Mouse (Mus musculus): ENCODE data around the gene Ell. TPM values are rescaled to one million over a fixed set of nuclear protein-coding genes. Genes with fewer than 3 reads are reported as not detected.
A peak's percentile ranks its signal among the peaks of the same experiment; 100 is the strongest.

The Ell gene
- 9.2 and 14.3 TPM in 2 replicates for total RNA-seq (2017)

GRCm38 (mm10) chr8:70539077-70539813, at the start of gene Ell:
Ell (plus strand) TSS chr8:70539457.
- ATAC-seq (replicated peaks in 1 of 2; ENCODE audit: insufficient read depth in 1 of 2, low FRiP score in 2 of 2, low TSS enrichment in 1 of 2, low read depth in 1 of 2, poor library complexity in 2 of 2, severe bottlenecking in 2 of 2), result peak; percentile 75 to 78

DNA sequence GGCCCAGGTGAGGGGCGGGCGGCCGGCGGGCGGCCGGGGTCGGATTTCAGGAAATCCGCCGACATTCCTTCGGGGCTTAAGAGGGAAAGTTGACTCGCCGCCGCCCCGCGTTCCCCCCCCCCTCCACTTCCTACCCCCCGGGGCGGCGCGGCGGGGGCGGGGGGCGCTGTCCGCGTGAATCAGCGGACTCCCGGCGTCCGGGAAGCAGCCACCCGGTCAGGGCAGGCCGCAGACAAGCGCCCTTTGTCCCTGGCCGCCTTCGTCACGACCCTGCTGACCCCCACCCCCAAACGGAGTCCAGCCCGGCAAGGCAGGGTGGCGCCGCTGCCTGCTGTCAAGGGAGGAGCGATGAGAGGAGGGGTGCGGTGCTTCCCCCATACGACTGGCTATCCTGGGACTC, 49.7 kb upstream of the Ell start:
- ATAC-seq (replicated peaks in 1 of 2; ENCODE audit: insufficient read depth in 1 of 2, low FRiP score in 2 of 2, low TSS enrichment in 1 of 2, low read depth in 1 of 2, poor library complexity in 2 of 2, severe bottlenecking in 2 of 2), result no peak

DNA sequence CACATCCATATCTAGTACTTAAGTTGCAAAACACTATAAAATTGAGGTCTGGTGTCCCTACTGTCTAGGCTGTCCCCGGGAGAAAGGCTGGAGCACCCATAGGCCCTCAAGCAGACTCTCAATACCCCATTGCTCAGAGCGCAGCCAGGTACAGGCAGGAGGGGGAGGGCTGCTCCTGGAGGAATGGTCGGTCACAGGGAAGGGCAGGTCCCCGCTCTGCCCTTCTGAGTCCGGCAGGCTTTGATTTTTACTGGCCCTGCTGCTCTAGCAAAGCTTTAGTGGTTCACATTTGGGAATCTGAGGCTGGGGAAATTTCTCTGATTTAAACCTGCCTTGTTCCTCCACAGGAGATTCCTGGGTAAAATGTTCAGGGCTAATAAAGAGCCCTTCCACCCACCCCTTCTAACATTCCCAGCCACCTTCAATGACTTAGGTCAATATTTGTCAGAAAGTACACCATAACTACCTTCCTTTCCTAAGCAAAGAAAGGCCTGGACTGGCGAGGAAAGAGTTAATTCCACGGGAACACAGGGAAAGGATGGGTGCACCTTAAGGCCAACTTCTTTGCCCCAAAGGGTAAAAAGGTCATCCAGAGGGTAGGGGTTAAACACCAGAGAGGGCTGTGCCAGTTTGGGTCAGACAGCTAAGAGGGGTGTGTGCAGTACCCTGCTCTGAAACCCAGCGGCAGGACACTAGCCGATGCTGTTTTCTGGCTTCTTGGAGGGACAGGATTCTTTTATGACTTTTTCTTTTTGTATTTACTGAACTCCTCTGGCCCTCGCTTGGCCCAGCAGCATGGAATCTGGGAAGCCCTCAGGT, 49.0 kb upstream of the Ell start:
- ATAC-seq (replicated peaks in 1 of 2; ENCODE audit: insufficient read depth in 1 of 2, low FRiP score in 2 of 2, low TSS enrichment in 1 of 2, low read depth in 1 of 2, poor library complexity in 2 of 2, severe bottlenecking in 2 of 2), result 0 out of 4 replicates have a peak, but pooled peaks of 1 of the 2 experiments have one; percentile 4

- no peak for ATAC-seq (replicated peaks in 1 of 2; ENCODE audit: insufficient read depth in 1 of 2, low FRiP score in 2 of 2, low TSS enrichment in 1 of 2, low read depth in 1 of 2, poor library complexity in 2 of 2, severe bottlenecking in 2 of 2)
These were observed 48.3 kb upstream of the Ell start for GRCm38 (mm10) chr8:70490880-70491495.

DNA sequence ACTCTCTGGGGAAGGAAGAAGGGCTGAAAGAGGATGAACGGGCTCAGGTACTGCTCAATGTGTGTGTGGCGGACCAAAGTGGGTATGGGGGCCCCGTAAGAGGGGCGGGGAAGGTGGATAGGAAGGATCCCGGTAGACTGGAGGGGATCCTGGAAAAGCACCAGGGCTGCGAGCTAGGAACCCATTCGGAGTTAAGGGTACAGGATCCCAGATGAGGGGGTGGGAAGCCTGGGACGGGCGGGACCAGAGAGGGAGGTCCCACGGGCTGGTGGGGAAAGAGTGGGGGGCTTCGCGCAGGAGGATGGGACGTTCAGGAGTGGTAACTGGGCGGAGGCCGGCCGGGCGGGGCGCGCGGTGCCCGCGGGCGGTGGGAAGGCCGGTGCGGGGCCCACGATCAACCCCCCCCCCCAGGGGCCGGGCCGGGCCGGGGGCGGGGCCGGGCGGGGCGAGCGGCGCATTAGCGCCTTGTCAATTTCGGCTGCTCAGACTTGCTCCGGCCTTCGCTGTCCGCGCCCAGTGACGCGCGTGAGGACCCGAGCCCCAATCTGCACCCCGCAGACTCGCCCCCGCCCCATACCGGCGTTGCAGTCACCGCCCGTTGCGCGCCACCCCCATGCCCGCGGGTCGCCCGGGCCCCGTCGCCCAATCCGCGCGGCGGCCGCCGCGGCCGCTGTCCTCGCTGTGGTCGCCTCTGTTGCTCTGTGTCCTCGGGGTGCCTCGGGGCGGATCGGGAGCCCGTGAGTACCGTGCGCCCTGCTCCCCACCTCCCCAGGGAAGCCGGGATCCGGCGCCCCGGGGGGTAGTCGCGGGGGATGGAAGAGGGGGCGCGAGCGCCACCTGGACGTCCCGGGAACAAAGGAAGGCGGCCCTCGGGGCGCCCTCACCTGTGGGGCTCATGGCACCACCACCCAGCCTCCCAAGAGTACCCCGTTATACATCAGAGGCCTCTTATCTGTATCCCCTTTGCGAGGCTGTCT, 46.3 kb upstream of the Ell start, which contains the start of gene Crlf1:
Gene Crlf1, plus strand, starts transcription at position 495 of the 977 bp plus-strand sequence.
- no peak for ATAC-seq (replicated peaks in 1 of 2; ENCODE audit: insufficient read depth in 1 of 2, low FRiP score in 2 of 2, low TSS enrichment in 1 of 2, low read depth in 1 of 2, poor library complexity in 2 of 2, severe bottlenecking in 2 of 2)

DNA sequence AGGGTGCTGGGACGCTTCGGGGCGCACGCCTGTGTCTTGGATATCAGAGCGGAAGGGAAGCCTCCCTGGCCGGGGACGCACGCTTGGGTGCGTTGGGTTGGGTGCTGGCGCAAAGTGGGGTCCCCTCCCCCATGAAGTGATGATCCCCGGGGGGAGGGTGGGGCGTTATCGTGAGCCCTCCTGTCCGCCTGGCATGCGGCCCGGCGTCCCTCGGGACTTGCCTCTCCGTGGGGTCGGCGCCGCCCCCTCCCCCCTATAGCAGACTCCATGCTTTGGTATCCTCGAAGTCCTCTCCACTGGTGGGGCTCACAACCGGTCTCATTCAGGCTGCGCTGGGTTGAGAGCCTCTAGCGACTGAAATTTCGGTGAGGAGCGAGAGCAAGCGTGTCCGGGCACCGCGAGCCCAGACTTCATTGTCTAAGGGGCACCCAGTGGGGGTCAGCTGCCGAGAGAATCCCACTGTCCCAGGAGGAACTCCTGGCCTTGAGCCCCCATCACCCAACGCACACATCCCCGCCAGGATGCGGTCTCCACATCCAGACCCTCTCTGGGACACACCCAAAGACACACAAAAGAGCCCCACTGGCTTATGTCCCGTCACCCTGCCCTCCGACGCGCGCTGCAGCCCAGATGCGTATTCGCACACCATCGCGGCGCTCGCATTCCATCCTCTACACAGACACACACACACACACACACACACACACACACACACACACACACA, 45.4 kb upstream of the Ell start:
- ATAC-seq (replicated peaks in 1 of 2; ENCODE audit: insufficient read depth in 1 of 2, low FRiP score in 2 of 2, low TSS enrichment in 1 of 2, low read depth in 1 of 2, poor library complexity in 2 of 2, severe bottlenecking in 2 of 2), result 0 out of 4 replicates have a peak, but pooled peaks of 1 of the 2 experiments have one; percentile 5

- 0 out of 4 replicates have a peak, but pooled peaks of 1 of the 2 experiments have one; percentile 22 for ATAC-seq (replicated peaks in 1 of 2; ENCODE audit: insufficient read depth in 1 of 2, low FRiP score in 2 of 2, low TSS enrichment in 1 of 2, low read depth in 1 of 2, poor library complexity in 2 of 2, severe bottlenecking in 2 of 2)
These were observed 44.8 kb upstream of the Ell start for GRCm38 (mm10) chr8:70494416-70494945.

DNA sequence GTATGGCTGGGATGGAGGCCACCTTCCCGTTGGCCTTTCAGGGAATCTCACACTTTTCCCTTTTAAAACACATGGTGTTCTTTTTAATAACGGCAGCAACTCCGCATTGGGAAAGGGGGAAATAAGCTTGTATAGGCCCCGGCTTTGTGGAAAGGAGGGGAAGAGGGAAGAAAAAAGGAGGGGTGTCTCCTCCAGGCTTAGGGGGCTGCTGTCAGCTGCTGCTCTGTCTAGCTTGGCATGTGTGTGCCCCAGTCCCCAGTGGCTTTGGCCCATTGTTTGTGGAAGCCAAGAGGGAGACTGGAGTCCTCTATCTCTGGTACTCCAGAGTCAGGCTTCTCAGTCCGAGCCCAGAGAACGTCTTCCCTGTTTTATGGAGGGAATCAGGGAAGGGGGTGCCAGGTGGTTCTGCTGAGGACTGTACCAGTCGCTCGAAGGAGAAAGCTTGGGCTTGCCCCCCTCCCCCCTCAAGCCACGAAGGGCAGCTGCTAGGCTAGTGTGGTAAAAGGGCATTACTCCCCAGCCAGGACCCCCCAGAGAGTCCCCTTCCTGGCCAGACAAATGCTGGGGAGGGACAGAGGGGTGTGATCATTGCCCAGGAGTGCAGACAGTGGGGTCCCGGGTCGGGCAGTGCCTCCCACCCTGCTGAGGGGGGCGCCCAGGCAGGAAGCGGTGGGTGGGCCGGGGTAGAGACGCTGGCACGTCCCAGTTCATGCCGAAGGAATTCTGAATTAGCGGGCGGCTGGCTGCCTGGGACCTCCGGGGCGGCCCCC, 44.1 kb upstream of the Ell start:
- no peak for ATAC-seq (replicated peaks in 1 of 2; ENCODE audit: insufficient read depth in 1 of 2, low FRiP score in 2 of 2, low TSS enrichment in 1 of 2, low read depth in 1 of 2, poor library complexity in 2 of 2, severe bottlenecking in 2 of 2)

GRCm38 (mm10) chr8:70495771-70496062, 43.5 kb upstream of the Ell start:
- ATAC-seq (replicated peaks in 1 of 2; ENCODE audit: insufficient read depth in 1 of 2, low FRiP score in 2 of 2, low TSS enrichment in 1 of 2, low read depth in 1 of 2, poor library complexity in 2 of 2, severe bottlenecking in 2 of 2), result no peak

- ATAC-seq (replicated peaks in 1 of 2; ENCODE audit: insufficient read depth in 1 of 2, low FRiP score in 2 of 2, low TSS enrichment in 1 of 2, low read depth in 1 of 2, poor library complexity in 2 of 2, severe bottlenecking in 2 of 2), result peak; percentile 9 to 14; a peak in 1 of 4 replicates
These were observed 38.6 kb upstream of the Ell start for GRCm38 (mm10) chr8:70500386-70501301.

DNA sequence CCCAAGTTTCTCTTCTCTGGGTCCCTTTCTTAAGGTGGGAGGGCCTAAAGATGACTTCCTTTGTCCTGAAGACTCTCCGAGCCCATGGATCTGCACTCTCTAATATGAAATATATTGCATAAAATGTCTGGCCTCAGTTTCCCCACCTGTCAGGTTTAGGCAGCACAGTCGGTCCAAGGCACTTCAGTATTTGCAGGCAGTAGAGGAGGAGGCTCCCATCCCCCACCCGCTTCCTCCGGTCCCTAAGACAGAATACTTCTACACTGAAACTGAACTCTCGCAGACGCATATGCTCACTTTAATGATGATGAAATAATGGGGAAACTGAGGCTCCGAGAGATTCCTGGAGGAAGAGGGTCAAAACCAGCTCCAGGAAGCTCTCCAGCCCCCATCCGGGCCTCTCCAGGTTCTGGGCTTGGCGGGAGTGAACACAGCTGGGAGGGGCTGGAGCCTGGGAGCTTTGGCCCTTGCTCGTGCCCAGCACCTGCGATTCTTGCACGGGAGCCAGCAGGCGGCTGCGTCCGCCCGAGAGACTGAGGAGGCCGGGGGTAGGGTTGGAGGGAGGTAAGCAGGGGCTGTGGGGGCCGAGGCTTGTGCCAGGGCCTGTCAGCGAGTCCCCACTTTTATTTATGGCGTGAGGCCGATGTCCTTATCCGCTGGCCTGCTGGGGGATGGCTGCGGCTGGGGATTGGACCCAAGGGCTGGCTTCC, 37.3 kb upstream of the Ell start:
- no peak for ATAC-seq (replicated peaks in 1 of 2; ENCODE audit: insufficient read depth in 1 of 2, low FRiP score in 2 of 2, low TSS enrichment in 1 of 2, low read depth in 1 of 2, poor library complexity in 2 of 2, severe bottlenecking in 2 of 2)

DNA sequence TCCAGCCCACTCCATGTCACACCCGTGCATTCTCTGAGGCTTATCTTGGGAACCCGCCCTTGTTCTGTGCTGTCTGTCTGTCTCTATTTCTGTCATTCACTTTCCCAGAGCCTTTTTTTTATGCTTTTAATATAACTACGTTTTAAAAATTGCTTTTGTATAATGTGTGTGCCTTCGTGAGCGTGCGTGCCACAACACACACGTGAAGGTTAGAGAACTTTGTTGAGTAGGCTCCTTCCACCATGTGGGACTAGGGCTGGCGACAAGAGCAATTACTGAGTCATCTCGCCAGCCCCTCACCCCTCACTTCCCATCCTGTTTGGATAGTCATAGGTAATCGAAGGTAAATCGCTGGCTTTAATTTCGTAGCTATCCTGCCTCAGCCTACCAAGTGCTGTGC, 36.7 kb upstream of the Ell start:
- no peak for ATAC-seq (replicated peaks in 1 of 2; ENCODE audit: insufficient read depth in 1 of 2, low FRiP score in 2 of 2, low TSS enrichment in 1 of 2, low read depth in 1 of 2, poor library complexity in 2 of 2, severe bottlenecking in 2 of 2)

DNA sequence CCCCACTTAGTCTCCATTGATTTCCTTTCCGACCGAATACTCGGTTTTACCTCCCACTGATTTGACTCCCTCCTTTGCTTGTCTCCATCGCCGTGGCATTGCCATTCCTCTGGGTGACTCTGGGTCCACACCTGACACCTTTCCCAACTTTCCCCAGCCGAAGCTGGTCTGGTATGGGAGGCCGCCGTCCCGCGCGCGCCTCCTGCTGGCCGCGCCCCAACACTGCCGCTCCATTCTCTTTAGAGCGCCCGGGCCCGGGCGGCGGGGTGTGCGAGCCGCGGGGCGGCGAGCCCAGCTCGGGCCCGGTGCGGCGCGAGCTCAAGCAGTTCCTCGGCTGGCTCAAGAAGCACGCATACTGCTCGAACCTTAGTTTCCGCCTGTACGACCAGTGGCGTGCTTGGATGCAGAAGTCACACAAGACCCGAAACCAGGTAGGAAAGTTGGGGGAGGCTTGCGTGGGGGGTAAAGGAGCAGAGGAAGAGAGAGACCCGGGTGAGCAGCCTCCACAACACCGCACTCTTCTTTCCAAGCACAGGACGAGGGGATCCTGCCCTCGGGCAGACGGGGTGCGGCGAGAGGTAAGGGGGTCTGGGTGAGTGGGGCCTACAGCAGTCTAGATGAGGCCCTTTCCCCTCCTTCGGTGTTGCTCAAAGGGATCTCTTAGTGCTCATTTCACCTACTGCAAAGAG, 36.1 kb upstream of the Ell start:
- no peak for ATAC-seq (replicated peaks in 1 of 2; ENCODE audit: insufficient read depth in 1 of 2, low FRiP score in 2 of 2, low TSS enrichment in 1 of 2, low read depth in 1 of 2, poor library complexity in 2 of 2, severe bottlenecking in 2 of 2)

DNA sequence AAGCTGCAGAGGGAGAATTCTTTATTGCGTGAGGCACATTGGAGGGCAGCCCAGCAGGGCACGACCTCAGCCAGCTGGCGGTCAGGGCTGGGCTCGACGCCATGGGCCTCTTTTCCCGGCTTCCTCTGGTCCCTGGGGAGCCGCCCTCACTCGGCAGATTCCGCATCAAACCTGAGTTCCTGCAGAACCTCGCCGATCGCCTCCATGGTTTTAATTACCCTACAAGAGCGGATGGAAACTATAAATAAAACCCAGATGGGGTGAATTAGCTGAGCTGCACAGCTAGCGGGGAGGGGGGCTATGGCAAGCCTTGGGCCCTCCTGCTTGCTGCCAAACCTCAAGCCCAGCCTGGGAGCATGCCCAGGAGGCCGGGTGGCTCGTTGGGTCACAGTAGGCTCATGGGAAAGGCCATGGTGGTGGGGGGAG, 35.0 kb upstream of the Ell start:
- no peak for ATAC-seq (replicated peaks in 1 of 2; ENCODE audit: insufficient read depth in 1 of 2, low FRiP score in 2 of 2, low TSS enrichment in 1 of 2, low read depth in 1 of 2, poor library complexity in 2 of 2, severe bottlenecking in 2 of 2)

Data from hematopoietic stem cell, adult 5-6 weeks (primary cell).